Mouse (Mus musculus) kidney, adult 18-20 months (tissue): ENCODE measurements around the gene Smad6.

Experiments used
- DNase-seq: peaks from one replicate; pipeline ENCODE4 v3.0.0; 2021

The Smad6 gene

DNA sequence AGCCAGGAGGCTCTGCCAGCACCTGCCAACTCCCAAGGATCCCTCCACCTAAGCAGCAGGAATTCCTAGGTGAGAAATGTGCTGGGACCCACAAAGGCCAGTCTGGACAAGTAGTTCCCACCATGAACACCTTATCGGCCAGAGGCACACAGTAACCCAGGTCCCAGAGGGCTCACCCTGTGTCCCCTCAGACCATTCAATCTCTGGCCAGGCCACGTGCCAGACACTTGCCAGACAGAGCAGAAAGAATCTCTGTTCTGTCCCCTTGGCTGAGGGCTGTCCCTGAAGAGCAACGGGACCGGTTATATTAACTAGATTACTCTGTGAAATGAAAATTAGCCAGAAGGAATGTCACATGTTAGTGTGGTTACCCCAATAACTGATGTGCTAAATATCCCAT is 39.9 kb downstream of the Smad6 start:
- peak; percentile 7 for DNase-seq

DNA sequence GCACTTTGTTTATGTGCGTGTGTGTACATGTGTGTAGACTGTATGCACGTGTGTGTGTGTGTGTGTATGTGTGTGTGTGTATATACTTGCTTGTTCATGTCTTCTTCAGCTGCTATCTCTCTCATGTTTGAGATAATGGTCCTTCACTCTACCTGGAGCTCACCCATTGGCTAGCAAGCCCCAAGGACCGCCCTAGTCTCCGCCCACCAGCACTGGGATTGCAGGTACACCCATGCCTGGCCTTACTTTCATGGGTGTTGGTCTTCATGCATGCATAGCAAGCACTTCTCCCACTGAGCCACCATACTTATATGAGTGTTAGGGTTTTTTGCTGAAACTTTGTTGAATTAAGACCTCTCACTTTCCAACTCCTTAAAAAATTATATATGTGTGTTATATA is 40.5 kb downstream of the Smad6 start:
- DNase-seq: no peak

DNA sequence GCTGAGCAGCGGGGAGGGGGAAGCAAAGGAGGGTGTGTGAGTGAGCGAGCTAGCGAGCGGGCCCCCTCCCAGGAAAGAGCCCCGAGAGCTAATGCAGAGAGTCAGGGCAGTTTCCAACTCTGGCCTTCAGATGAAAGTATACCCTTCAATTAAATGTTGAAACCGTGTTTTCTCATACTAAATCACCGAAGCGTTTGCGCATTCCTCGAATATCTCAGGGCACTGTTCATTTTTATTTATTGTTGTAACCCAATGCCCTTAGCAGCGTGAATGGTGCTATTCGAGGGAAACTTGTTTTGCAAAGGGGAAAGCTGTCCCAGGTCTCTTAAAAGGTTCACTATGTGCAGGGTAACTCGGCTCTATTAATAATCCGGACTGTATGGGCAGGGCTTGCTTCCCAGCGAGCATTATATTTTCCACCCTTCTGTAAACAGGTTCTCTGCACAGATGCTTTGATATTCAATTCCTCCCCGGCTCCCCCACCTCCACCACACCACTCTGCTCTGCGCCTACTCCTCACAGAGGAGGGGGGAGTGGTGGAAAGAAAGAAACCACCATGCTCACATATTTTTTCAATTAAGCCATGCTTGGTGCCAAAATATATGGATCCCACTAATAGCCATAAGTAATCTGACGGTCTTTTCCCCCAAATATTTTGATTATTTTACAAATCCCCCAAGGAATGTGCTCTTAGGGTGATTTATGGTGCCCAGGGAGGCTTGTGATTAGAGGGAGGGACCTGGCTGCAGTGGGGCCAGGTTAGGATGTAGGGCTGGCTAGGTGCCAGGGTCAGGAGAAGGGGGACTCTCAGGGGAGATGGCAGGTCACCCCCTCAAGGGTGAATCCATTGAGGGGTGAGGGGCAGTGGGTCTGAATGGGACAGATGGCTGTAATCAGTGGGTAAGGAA is 41.4 kb downstream of the Smad6 start:
- DNase-seq: peak; percentile 34

DNA sequence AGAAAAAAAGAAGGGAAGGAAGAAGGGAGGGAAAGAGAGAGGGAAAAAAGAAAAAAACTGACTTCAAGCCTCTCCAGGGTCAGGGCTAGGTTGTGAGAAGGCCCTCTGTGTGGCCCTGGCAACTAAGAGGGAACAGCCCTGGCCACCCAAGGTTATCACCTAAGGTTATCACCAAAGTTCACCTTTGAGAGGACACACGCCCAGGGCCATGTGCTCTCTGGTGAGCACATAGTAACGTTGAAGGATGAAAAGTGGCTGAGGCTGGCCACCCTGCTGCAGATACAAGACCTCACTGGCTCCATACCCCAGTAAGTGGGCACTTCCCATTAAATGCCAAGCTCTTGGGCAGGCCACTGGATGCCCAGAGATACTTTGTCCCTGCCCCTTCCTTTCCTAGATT is 42.6 kb downstream of the Smad6 start:
- no peak for DNase-seq

DNA sequence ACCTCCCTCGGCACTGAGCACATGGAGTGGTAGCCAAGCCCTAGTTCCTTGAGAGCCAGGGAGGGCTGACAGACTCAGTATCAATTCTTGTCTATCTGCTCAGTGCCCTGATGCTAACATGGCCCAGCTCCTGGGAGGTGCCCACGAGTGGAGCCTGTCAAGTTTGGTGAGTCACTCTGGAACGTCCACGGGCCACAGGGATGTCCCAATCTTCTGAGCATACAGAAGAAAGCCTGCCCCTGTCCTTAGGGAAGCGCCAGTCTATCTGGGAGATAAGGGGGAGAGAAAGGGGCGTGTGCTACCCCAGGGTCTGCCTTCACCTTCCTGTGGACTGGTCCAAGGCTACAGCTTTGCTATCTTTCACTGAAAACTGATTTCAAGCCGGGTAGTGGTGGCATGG is 43.2 kb downstream of the Smad6 start:
- no peak for DNase-seq

DNA sequence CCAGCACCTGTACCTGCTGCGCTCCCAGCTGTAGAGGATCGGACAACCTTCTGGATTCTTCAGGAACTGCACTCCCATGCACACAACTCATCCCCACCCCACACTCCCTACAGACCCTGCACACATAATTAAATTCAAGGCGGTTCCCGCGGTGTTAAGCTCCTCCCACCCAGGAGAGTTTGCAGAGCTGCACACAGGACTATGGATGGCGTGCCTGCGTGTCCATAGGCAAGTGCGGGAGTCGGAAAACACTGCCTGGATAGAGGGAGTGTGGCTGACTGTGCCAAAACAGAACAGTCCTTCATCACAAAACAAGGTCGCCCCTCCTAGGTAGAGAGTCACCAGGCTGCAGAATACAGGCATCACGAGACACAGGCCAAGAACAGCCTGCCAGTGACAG is 45.9 kb downstream of the Smad6 start:
- DNase-seq: no peak

DNA sequence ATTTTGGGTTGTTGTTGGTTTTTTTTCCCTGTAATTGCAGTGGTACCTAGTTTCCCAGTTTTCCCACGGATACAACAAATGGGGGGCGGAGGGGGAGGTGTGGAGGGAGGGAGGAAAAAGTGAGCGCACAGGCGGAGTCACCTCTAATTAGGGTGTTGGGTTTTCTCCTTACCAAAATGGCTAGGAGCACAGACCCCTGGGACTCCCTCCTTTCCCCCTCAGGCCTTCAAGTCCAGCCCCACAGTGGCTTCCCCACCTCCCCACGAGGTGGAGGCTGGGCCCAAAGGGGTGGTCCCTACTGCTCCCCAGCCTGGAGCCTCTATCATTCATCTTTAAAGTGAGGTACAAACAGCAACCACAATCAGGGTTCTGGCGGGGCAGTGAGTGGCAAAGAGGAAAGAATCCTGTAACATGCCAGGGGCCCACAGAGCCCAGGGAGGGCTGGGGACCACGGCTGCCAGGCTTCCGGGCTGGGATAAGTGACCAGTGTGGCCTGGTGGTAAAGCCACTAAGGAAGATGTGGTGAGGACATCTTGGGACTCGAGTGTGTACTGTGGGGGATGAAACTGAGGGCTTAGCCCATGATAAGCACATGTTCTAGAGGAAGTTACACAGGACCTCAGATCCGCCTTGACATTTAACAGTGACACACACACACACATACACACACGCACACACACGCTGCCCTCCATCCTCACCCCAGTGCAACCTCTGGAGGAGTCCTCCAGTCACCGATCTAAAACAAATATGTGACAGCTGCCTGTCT is 47.4 kb downstream of the Smad6 start:
- no peak for DNase-seq

DNA sequence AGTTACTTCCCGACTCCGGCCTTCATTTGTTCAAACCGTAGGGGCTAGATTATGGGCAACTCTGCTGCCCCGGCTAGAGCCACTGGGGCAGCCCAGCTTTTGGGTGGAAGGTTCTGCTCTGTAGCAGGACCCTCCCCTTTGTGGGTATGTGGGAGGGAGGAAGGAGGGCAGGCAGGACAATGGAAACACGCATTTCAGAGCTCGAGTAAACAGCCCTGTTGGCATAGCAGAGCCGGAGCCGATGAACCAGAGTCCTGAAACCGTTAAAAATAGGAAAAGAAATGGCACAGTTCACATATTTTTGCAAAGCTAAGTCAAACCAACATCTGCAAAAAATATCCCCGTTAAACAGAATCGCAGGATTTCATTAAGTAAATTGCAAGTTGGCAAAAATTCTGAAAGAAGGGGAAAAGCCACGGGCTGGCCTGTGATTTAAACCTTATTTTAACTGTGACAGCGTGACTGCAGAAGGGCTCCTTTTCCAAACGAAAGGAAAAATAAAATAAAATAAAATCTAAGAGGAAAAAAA is 48.1 kb downstream of the Smad6 start:
- no peak for DNase-seq

DNA sequence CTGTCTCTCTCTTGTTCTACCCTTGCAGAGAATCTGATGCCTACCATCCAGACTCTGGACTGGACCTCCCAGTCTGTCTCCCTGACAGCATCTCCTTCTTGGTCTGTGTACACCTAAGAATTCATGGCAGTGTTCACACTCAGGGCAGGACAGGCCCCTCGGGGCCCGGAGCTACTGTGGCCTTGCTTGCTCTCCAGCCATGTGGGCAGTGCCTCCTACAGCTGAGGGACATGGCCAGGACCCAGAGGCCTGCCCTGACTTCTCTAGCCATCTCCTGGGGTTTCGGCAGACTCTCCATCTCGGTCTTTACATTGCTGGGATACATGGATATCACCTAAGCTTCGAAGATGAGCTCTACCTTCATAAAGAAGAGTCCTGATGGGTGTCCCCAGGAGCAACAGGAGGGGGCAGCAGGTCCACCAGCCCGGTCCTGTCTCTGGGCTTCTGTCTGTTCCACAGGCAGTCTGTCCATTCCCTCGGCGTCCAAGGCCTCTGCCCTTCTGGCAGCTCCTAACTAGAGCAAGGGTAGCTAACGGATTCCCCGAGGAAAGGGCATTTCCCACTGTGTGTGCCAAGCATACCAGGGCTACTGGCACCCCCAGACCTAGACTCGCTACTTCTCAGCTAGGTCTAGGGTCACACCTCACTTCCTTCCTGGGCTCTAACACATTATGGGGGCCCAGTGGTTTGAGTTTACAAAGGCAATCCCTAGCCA is 49.1 kb downstream of the Smad6 start:
- DNase-seq: no peak

DNA sequence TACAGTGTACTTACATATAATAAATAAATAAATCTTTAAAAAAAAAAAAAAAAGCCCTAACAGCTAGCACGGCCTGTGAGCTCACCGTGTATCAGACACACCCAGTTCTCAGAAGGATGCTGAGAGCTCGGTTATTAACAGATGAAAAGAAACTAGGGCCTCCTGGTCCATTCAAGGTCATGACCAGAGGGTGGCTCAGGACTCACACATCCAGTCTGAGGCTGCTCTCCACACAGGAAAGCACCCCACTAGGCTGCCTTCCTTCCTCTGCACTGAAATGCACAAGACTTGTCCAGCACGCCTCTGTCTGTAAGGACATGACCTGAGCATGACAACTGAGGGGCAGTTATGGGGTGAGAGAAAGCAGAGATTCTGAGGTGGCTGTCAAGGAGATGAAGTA is 50.3 kb downstream of the Smad6 start:
- no peak for DNase-seq

DNA sequence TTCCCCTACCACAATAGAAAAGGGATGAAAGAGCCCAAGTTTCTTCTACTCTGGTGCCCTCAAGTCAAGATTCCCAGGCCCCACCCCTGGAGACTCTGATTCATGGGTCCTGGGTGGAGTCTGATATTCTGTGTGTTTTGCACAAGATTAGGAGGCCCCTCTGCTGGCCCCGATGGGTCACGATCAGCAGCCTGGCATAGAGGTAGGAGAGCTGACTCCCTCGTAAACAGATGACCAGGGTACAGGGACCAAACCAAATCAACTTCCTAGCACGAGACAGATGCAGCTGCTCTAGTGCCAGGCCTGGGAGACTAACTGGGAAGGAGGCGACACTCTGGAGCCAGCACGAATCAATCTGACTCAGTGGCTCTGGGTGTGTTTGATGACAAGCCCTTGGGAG is 51.0 kb downstream of the Smad6 start:
- no peak for DNase-seq

DNA sequence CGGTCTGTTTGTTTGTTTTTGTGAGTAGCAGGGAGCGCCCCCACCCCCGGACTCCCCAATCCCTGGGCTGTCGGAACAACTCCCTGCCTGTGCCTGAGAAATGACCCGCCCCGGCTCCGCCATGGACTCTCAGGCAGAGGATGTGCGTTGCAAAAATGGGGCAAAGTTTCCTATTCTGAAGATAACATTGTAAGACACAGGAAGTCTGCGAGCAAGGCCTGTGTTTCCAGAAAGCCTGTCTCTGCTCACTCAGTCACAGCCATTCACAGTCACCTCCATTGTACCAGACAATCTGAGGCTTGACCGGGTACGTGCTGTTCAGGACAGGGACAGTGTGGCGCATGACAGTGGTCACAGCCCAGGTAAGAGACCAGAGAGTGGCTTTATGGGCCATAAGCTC is 51.5 kb downstream of the Smad6 start:
- DNase-seq: peak; percentile 62

DNA sequence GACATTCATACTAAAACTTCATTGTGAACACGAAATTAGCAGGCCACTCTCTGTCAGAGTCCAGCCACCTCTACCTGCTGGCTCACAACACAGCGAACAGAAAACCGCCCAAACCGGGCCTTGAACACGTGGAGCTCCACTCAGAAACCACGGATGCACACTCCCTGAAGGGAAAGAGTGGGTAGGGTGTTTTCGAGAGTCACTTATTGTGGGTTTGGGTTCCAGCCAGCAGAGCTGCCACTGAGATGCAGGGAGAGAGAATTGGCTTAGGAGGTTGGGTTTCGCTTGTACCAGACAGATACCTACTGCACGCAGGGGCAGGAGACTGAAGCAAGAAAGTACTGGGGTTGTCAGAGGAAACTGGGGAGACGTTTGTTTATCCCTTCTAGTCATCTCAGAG is 52.4 kb downstream of the Smad6 start:
- no peak for DNase-seq

DNA sequence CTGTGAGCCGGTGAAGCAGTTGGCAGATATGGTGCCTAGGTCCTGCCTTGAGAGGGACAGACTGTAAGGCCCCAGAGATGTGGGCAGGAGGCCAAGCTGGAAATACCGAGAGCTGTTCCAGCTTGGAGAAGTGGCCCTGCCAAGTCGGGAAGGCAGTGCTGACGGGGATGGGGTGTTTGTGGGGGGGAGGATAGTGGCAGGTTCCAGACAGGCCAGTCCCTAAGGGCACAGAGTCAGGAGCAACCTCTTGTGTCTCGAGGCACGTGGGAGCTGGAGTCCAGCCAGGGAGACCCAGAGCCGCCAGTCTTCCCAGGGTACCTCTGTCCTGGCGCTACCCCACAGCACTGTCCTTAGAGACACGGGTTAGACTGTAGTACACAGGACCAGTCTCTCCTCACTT is 53.3 kb downstream of the Smad6 start:
- DNase-seq: peak; percentile 92

DNA sequence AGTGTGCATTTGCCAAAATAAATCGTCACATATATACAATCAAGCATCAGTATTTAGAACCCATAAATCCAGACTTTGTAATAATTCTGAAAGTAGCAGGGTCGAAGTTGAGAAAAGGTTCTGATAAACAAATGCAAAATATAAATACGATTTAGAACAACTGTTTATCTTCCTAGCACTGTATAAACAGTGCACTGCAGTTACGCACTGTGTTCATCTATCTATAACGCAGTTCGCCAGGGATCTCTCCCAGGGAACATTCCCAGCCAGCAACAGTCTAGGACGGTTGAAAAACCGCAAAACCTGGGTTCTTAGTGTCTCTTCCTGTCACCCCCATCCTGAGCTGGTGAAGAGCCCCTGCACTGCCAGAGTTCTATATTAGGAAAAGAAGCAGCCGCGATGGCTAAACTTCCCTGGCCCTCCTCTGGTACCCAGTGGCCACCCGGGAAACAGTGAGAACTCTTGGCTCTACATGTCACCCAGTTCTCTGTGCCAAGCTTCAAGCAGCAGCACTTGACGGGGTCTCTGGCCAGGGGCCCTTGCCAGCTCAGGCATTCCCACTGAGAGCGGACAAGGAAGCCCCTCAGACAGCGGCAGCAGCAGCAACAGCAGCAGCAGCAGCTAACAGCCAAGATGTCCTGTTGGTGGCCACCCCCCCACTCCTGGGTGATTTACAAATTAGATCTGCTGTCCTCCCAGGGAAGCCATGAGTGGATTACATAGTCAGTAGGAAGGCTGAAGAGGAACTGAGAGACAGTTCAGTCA is 54.3 kb downstream of the Smad6 start:
- no peak for DNase-seq

DNA sequence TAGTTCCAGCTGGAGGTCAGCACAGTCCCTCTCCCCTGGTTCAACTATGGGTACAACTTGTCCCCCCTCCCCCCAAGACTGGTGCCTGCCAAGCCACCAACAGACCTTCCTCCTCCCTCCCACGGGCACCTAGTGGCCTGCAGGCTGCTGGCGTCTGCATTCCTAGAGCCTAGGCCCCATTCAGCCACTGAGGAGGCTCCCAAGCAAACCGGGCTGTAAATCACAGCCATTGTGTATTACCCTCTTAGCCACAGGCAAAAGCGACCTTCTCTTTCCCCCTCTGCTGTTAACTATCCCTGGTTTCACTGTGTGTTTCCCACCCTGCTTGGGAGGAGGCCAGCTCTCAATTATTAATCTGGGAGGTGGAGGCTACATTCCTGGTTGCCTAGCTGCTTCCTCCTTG is 56.3 kb downstream of the Smad6 start:
- DNase-seq: peak; percentile 71

DNA sequence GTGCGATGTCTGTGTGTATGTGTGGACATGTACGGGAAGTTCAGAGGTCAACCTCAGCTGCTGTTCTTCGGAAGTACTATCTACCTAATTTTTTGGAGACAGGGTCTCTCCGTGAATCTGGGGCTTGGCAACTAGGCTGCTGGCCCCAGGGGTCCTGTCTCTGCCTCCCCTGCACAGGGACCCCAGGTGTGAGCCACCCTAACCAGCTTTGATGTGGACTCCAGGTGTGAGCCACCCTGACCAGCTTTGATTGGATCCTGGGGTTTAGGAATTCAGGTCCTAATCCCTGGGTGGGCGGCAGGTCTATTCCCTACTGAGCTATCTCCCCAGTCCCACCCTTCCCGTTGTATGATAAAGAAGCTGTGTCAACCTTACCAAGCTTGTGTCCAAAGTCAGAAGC is 60.0 kb downstream of the Smad6 start:
- DNase-seq: no peak

DNA sequence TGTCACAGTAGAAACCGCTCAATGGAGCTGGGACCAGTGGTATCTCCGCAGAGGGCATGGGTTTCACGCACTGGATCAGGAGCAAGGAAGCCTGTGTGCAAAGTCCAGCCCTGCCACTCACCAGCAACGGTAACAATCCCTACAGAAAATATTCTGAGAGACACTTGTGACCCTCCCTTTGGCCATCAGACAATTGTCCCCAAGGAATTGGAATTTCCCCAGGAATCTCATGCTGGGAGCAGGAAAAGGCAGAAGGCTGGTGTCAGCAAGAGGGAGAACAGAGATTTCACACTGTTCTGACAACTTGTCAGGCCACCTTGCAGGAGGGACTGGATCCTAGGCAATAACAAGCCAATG is 61.1 kb downstream of the Smad6 start:
- DNase-seq: no peak

DNA sequence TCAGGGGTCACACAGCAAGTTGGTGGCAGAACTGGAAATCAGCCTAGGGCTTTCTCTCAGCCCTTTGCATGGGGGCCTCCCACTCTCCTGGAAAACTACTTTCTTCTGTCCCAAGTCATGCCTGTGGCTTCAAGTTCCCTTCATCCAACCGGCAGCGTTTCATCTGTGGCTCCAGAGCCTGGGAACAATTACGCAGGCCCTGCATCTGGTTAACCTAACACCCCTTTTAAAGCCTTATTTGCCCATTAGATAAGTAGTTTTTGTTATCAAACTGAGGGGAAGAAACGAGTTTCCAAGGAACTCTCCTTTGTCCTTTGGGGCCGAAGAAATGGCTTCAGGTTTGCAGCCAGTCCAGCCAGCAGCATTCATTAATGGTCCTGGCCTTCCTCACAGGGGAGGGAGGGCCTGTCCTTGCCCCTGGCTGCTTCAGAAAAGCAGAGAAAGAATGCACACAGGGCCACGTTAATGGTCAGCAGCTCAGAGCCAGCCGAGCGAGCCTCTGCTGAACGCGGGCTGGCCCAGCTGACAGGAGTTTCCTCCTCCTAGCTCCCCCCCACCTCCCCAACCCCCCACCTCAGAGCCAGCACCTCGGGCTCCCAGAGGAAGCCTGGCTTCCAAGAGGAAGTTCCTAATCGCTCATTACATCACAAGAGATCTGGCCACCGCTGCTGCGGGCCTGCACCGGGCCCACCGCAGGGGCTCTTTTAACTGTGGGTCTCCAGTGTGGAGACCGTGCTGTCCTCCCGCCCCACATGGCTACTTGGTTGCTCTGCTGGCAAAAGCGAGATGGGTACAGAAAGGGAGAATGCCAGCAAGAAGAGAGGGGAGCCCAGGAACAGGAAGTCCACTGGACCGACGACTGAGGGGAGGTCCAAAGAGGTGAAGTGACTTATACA is 61.7 kb downstream of the Smad6 start:
- DNase-seq: peak; percentile 71

DNA sequence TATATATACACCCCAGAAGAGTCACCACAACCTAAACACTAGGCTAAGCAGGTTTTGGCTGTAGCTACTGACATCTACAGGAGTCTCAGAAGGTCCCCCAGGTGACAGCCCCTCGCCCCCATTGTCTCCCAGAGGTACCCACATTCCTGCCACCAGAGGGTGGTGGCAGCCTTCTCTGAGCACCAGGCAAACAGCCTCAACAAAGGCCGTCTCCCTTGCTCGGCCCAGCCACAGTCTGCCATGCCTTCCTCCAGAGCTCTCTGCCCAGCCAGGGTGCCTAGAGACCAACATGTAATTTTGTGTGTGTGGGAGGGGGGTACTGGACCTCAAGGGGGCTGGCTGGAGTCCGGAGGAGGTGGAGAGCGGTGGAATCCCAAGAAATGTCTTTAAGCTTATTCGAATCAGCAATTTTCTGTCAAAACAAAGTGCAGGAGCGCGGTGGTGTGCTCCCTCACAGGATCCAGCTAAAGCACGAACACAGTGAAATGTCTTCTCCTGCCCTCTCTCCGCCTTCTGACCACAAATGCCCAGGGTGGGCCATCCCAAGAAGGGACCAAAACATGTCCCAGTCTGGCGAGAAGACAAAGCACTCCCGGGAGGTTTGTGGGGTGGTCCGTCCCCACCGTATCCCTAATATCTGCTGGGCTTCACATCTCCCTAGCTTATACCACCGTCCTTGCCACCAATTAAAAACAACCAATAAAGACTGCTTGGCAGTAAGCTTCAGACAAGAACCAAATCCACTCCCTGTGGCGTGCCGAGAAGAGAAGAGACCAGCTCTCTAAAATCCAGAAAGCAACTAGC is 62.5 kb downstream of the Smad6 start:
- DNase-seq: peak; percentile 79
